ENCODE assay signal across 26 mouse cellular contexts in the genomic region with DNA sequence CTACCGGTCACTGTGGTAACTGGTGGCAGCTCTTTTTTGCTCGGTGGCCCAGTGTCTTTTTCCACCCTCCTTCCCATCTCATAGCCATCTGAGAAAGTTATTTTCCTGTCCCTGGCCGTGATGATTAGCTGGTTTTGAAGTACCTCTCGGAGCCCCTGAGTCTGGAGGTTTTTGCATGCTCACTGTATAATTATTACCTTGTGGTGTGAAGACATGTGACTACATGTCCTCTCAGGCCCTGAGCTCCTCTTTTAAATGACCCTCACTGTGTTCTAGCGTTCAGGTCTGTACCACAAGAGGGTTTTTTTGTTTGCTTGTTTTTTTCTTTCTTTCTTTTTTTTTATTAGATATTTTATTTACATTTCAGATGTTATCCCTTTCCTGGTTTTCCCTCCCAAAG. TPM values are rescaled to one million over a fixed set of nuclear protein-coding genes. Genes with fewer than 3 reads are reported as not detected.
DNase-seq lines count a peak whose midpoint lies in the region; ATAC-seq lines count a peak whose summit lies in the region.
"Had no signal": no experiment of that assay in that cellular context is flagged by ENCODE, and none has a peak within 500 bp of the region (broad histone marks: within the 10 kb centered on the region; RNA-seq: fewer than 3 reads in every experiment).

No protein-coding gene starts in this region.

- H3K4me3 ChIP-seq in kidney, embryonic 16.5 days (ENCODE audit: low read length), result no peak overlapping the region
- H3K4me3 ChIP-seq in kidney, embryonic 15.5 days (replicated peaks), result no peak overlapping the region
- H3K4me3 ChIP-seq: embryonic facial prominence, embryonic 10.5 days; embryonic facial prominence, embryonic 12.5 days; forebrain, embryonic 13.5 days; forebrain, embryonic 15.5 days had no signal

- no peaks in the 10 kb centered on the region for H3K9me3 ChIP-seq in kidney, embryonic 16.5 days (ENCODE audit: low read length)
- H3K9me3 ChIP-seq in kidney, embryonic 15.5 days (replicated peaks), result no peaks in the 10 kb centered on the region
- H3K9me3 ChIP-seq: embryonic facial prominence, embryonic 10.5 days; embryonic facial prominence, embryonic 12.5 days; forebrain, embryonic 13.5 days; forebrain, embryonic 15.5 days; G1E had no signal

- 69% methylated on average over 5 of the region's 5 CpGs for WGBS in kidney, embryonic 16.5 days
- 74% methylated on average over 5 of the region's 5 CpGs for WGBS in kidney, embryonic 15.5 days

- peak; percentile 21 for DNase-seq in kidney, adult 11 months
- DNase-seq in kidney, postnatal 25 days, result no peak
- DNase-seq in kidney, adult 9 months, result peak; percentile 66
- DNase-seq in kidney, postnatal 14 days, result peak; percentile 21
- DNase-seq: adrenal gland, adult 8-10 months; adrenal gland, postnatal 14 days; adrenal gland, postnatal 36 days; B cell, adult 2 months; cerebellum, adult 11-12 months; cerebellum, adult 2 months; cerebellum, adult 9-10 months; cerebellum, postnatal 10 days; cerebellum, postnatal 25 days had no signal

- no peaks in the 10 kb centered on the region for H3K36me3 ChIP-seq in kidney, embryonic 16.5 days (ENCODE audit: insufficient read depth, low read length)
- no peaks in the 10 kb centered on the region for H3K36me3 ChIP-seq in kidney, embryonic 15.5 days
- H3K36me3 ChIP-seq: embryonic facial prominence, embryonic 10.5 days; embryonic facial prominence, embryonic 12.5 days; forebrain, embryonic 15.5 days had no signal

- no peak overlapping the region for H3K27ac ChIP-seq in kidney, embryonic 16.5 days (ENCODE audit: low read length)
- no peak overlapping the region for H3K27ac ChIP-seq in kidney, embryonic 15.5 days
- H3K27ac ChIP-seq: embryonic facial prominence, embryonic 10.5 days; embryonic facial prominence, embryonic 12.5 days; forebrain, embryonic 13.5 days; forebrain, embryonic 15.5 days had no signal

- ATAC-seq in kidney, embryonic 16.5 days (ENCODE audit: low FRiP score, low TSS enrichment), result no peak
- ATAC-seq in kidney, embryonic 15.5 days (replicated peaks; ENCODE audit: low FRiP score), result no peak
- ATAC-seq: activated CD4-positive, CD25-positive, alpha-beta regulatory T cell, adult 4 months; CD4-positive, CD25-positive, alpha-beta regulatory T cell, adult 4 months; forebrain, embryonic 13.5 days; forebrain, embryonic 15.5 days; Patski had no signal

- no peak overlapping the region for H3K4me2 ChIP-seq in kidney, embryonic 16.5 days (replicated peaks; ENCODE audit: low read depth, low read length)
- H3K4me2 ChIP-seq in kidney, embryonic 15.5 days, result no peak overlapping the region
- H3K4me2 ChIP-seq: embryonic facial prominence, embryonic 12.5 days; forebrain, embryonic 13.5 days; forebrain, embryonic 15.5 days had no signal

- no peak overlapping the region for H3K9ac ChIP-seq in kidney, embryonic 16.5 days (replicated peaks; ENCODE audit: low read length)
- no peak overlapping the region for H3K9ac ChIP-seq in kidney, embryonic 15.5 days
- H3K9ac ChIP-seq: embryonic facial prominence, embryonic 12.5 days; forebrain, embryonic 13.5 days; forebrain, embryonic 15.5 days had no signal

- H3K4me1 ChIP-seq in kidney, embryonic 16.5 days (ENCODE audit: insufficient read depth, low read length), result no peaks in the 10 kb centered on the region
- H3K4me1 ChIP-seq in kidney, embryonic 15.5 days, result 0 out of 2 replicates have a peak, but pooled peaks cover 4% of the 10 kb centered on the region
- H3K4me1 ChIP-seq: embryonic facial prominence, embryonic 12.5 days had no signal

- no peaks in the 10 kb centered on the region for H3K27me3 ChIP-seq in kidney, embryonic 16.5 days (ENCODE audit: insufficient read depth, low read length)
- no peaks in the 10 kb centered on the region for H3K27me3 ChIP-seq in kidney, embryonic 15.5 days
- H3K27me3 ChIP-seq: CH12.LX; embryonic facial prominence, embryonic 12.5 days; forebrain, embryonic 13.5 days; forebrain, embryonic 15.5 days; Patski had no signal

RNA-seq across cellular contexts. Expression of gene Thoc7, which starts 6.8 kb away (rescaled TPM):
- polyA plus RNA-seq in kidney, embryonic 16.5 days (2015; fragmentation: Nextera tagmentation; extraction: Ambion mirVana), result 155 and 170 TPM in 2 replicates
- polyA plus RNA-seq in kidney, embryonic 15.5 days (2015; fragmentation: Nextera tagmentation; extraction: Ambion mirVana), result 174 and 190 TPM in 2 replicates

RNA-seq across cellular contexts. Expression of gene Atxn7, which starts 7.2 kb away (rescaled TPM):
- 3.4 and 4.4 TPM in 2 replicates for polyA plus RNA-seq in kidney, embryonic 16.5 days (2015; fragmentation: Nextera tagmentation; extraction: Ambion mirVana)
- 3.9 and 4.2 TPM in 2 replicates for polyA plus RNA-seq in kidney, embryonic 15.5 days (2015; fragmentation: Nextera tagmentation; extraction: Ambion mirVana)

RNA-seq across cellular contexts. Expression of gene Gm281, which starts 54.2 kb away (rescaled TPM):
- not detected in 2 replicates for polyA plus RNA-seq in kidney, embryonic 16.5 days (2015; fragmentation: Nextera tagmentation; extraction: Ambion mirVana)
- polyA plus RNA-seq in kidney, embryonic 15.5 days (2015; fragmentation: Nextera tagmentation; extraction: Ambion mirVana), result not detected in 2 replicates
- polyA plus RNA-seq: activated CD4-positive, CD25-positive, alpha-beta regulatory T cell, adult 4 months; CD4-positive, CD25-positive, alpha-beta regulatory T cell, adult 4 months; cerebellum, adult 2 months; cortical plate, adult 2 months; embryonic facial prominence, embryonic 10.5 days; embryonic facial prominence, embryonic 12.5 days; forebrain, embryonic 11.5 days; forebrain, embryonic 13.5 days; forebrain, embryonic 15.5 days; G1E; Patski had no signal

Comparison
In these comparisons a context has a peak if more than half of its experiments do, and no peak if none do; other contexts are left out.
1. DNase-seq: peak in kidney, adult 11 months (single experiment), kidney, adult 9 months (single experiment) and kidney, postnatal 14 days (single experiment); none in kidney, postnatal 25 days (0 of 2).